Mouse (Mus musculus) CD4-positive, CD25-positive, alpha-beta regulatory T cell, adult 2 months (primary cell): ENCODE data around the gene 5031410I06Rik.
"Not testable (repeated sequence)": the region's sequence is repeated elsewhere in the genome, so short reads cannot be mapped to it uniquely, and the experiment has no call there.

Experiments used
- DNase-seq: peaks from one replicate; pipeline ENCODE4 v3.0.0-alpha.2; 2012; ENCODE audit warnings: low read depth, low spot score

The 5031410I06Rik gene

GRCm38 (mm10) chr5:26105262-26105661, at the start of gene 5031410I06Rik:
5031410I06Rik (minus strand) TSS chr5:26105362.
- not testable (repeated sequence) for DNase-seq

GRCm38 (mm10) chr5:26142891-26143290, 37.7 kb upstream of the 5031410I06Rik start:
- DNase-seq, result no peak

- not testable (repeated sequence) for DNase-seq
Observed at GRCm38 (mm10) chr5:26121321-26121720, 16.2 kb upstream of the 5031410I06Rik start, which contains the start of gene Gm10220. Gm10220 (minus strand) TSS chr5:26121421.

GRCm38 (mm10) chr5:26089191-26089590, 16.0 kb downstream of the 5031410I06Rik start, which contains the start of gene Gm10471:
Gm10471 (minus strand) TSS chr5:26089291.
- DNase-seq, result not testable (repeated sequence)

GRCm38 (mm10) chr5:26079023-26079422, 26.1 kb downstream of the 5031410I06Rik start:
- DNase-seq, result peak; percentile 1

- DNase-seq, result peak; percentile 0
Observed at GRCm38 (mm10) chr5:26070716-26071115, 34.4 kb downstream of the 5031410I06Rik start.

GRCm38 (mm10) chr5:26058481-26058880, 46.7 kb downstream of the 5031410I06Rik start, which contains the start of gene Gm7347:
Gm7347 (minus strand) TSS chr5:26058581.
- DNase-seq, result not testable (repeated sequence)
